Mouse (Mus musculus) ES-Bruce4 (cell line): ENCODE data around the gene Pcsk2.

Experiments used
- CTCF ChIP-seq: IDR thresholded peaks from one replicate; pipeline ENCODE4 v1.8.1; 2011; ENCODE audit warnings: low read depth, low read length
- POLR2A ChIP-seq: IDR thresholded peaks from one replicate; pipeline ENCODE4 v1.8.1; 2011; ENCODE audit warnings: low read length; ENCODE audit not compliant: insufficient read depth

- no peak for TF ChIP-seq POLR2A
- TF ChIP-seq CTCF, result no peak
Observed at GRCm38 (mm10) chr2:143752051-143752788, 206.3 kb downstream of the Pcsk2 start.
